Mouse (Mus musculus): ENCODE measurements at regions not wholly inside any gene's neighbourhood (a gene's known extent, or its start where the extent isn't known, plus 50 kb on each side); places are given as distances from the start of the nearest gene placed in this dataset.
A peak's percentile ranks its signal among the peaks of the same experiment; 100 is the strongest.

DNA sequence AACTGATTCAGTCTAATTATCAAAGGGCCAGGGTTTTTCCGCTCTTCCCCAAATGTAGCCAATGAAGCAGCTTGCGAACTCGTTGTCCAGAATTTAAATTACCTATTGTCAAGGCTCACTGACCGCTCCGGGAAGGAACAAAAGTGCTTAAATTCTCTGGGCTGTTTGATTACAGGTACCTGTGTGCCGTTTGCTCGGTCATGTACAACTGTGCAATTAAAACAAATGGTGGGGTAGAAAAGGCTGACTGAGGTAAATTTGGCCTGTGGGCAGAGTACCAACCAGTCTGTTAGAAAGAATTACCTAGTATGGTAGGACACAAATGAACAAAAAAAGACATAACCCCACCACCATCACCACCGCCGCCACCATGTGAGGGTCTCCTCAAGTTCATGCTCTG lies 66.0 kb upstream of the Clint1 start:
- Histone ChIP-seq H3K36me3 (ENCODE audit: control insufficient read depth, insufficient read depth, low read length) (no peaks in the 10 kb centered on the region), H3K27ac (replicated peaks; ENCODE audit: low read depth, low read length) (no peak overlapping the region), H3K4me1 (ENCODE audit: control insufficient read depth, insufficient read depth, low read length) (no peaks in the 10 kb centered on the region), H3K4me2 (ENCODE audit: low read depth, severe bottlenecking) (no peak overlapping the region), H3K9ac (ENCODE audit: low read length) (no peak overlapping the region), H3K9me3 (ENCODE audit: control insufficient read depth, low read length) (no peaks in the 10 kb centered on the region), H3K27me3 (ENCODE audit: control insufficient read depth, insufficient read depth, low read length) (no peaks in the 10 kb centered on the region), H3K4me3 (ENCODE audit: low read depth, low read length) (no peak overlapping the region)
- DNase-seq (ENCODE audit: low spot score), result no peak
- WGBS, result 90% methylated on average over 9 of the region's 9 CpGs
- ATAC-seq (ENCODE audit: insufficient number of reproducible peaks, low FRiP score, low TSS enrichment, low read depth), result no peak

DNA sequence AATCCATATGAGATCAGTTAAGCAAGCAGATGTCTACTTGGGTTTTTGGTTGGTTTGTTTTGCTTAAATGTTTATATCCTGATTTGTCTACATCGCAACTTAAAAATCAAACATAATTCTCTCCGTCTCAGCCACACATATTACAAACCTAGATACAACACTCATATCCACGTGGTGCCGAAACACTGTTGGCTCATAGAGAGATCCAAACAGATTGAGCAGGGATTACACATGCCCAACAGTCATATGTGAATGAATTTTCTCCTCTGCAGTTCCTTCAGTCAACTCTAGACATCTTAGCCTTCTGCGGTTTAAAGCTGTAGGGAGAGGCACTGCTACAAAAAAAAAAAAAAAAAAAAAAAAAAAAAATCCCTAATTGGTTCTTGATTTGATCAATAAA lies 64.4 kb upstream of the Clint1 start:
- Histone ChIP-seq H3K27ac (replicated peaks; ENCODE audit: low read depth, low read length) (no peak overlapping the region), H3K27me3 (ENCODE audit: control insufficient read depth, insufficient read depth, low read length) (no peaks in the 10 kb centered on the region), H3K9ac (ENCODE audit: low read length) (no peak overlapping the region), H3K36me3 (ENCODE audit: control insufficient read depth, insufficient read depth, low read length) (no peaks in the 10 kb centered on the region), H3K4me2 (ENCODE audit: low read depth, severe bottlenecking) (no peak overlapping the region), H3K9me3 (ENCODE audit: control insufficient read depth, low read length) (no peaks in the 10 kb centered on the region), H3K4me1 (ENCODE audit: control insufficient read depth, insufficient read depth, low read length) (no peaks in the 10 kb centered on the region), H3K4me3 (ENCODE audit: low read depth, low read length) (no peak overlapping the region)
- DNase-seq (ENCODE audit: low spot score) (no peak), ATAC-seq (ENCODE audit: insufficient number of reproducible peaks, low FRiP score, low TSS enrichment, low read depth) (no peak)
- 94% methylated on average over 5 of the region's 5 CpGs for WGBS

- Histone ChIP-seq H3K36me3 (ENCODE audit: control insufficient read depth, insufficient read depth, low read length) (no peaks in the 10 kb centered on the region), H3K27me3 (ENCODE audit: control insufficient read depth, insufficient read depth, low read length) (no peaks in the 10 kb centered on the region), H3K9ac (ENCODE audit: low read length) (no peak overlapping the region), H3K4me1 (ENCODE audit: control insufficient read depth, insufficient read depth, low read length) (no peaks in the 10 kb centered on the region), H3K4me2 (ENCODE audit: low read depth, severe bottlenecking) (no peak overlapping the region), H3K9me3 (ENCODE audit: control insufficient read depth, low read length) (no peaks in the 10 kb centered on the region), H3K4me3 (ENCODE audit: low read depth, low read length) (no peak overlapping the region), H3K27ac (replicated peaks; ENCODE audit: low read depth, low read length) (no peak overlapping the region)
- WGBS, result 98% methylated on average over 3 of the region's 3 CpGs
- DNase-seq (ENCODE audit: low spot score) (no peak), ATAC-seq (ENCODE audit: insufficient number of reproducible peaks, low FRiP score, low TSS enrichment, low read depth) (no peak)
These were observed 62.0 kb upstream of the Clint1 start for GRCm38 (mm10) chr11:45789886-45790285.

DNA sequence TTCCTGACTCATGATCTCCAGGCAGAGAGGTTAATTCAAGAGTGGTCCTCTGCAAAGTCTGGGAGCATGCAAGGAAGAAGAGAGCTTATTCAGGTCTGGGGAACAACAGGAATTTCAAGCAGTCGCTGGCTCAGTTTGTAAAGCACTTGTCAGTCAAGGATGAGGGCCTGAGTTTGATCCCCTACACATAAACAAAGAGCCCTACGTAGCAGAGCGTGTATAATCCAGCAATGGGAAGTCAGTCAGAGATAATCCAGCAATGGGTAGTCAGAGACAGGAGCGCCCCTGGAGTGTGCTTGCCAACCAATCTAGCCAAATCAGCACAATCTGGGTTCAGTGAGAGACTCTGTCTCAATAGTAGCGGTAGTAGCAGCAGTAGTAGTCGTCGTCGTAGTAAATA lies 61.3 kb upstream of the Clint1 start:
- Histone ChIP-seq H3K27ac (replicated peaks; ENCODE audit: low read depth, low read length) (no peak overlapping the region), H3K4me2 (ENCODE audit: low read depth, severe bottlenecking) (no peak overlapping the region), H3K9me3 (ENCODE audit: control insufficient read depth, low read length) (no peaks in the 10 kb centered on the region), H3K9ac (ENCODE audit: low read length) (no peak overlapping the region), H3K4me1 (ENCODE audit: control insufficient read depth, insufficient read depth, low read length) (no peaks in the 10 kb centered on the region; the same call in 1 of the 2 replicates), H3K36me3 (ENCODE audit: control insufficient read depth, insufficient read depth, low read length) (no peaks in the 10 kb centered on the region), H3K27me3 (ENCODE audit: control insufficient read depth, insufficient read depth, low read length) (no peaks in the 10 kb centered on the region), H3K4me3 (ENCODE audit: low read depth, low read length) (no peak overlapping the region)
- ATAC-seq (ENCODE audit: insufficient number of reproducible peaks, low FRiP score, low TSS enrichment, low read depth), result no peak
- DNase-seq (ENCODE audit: low spot score), result no peak
- 84% methylated on average over 8 of the region's 8 CpGs for WGBS

- H3K4me3 ChIP-seq (ENCODE audit: low read depth, low read length), result no peak overlapping the region
- H3K9me3 ChIP-seq (ENCODE audit: control insufficient read depth, low read length), result no peaks in the 10 kb centered on the region
- H3K9ac ChIP-seq (ENCODE audit: low read length), result no peak overlapping the region
- no peak overlapping the region for H3K27ac ChIP-seq (replicated peaks; ENCODE audit: low read depth, low read length)
- 90% methylated on average over 2 of the region's 2 CpGs for WGBS
- ATAC-seq (ENCODE audit: insufficient number of reproducible peaks, low FRiP score, low TSS enrichment, low read depth) (no peak), DNase-seq (ENCODE audit: low spot score) (no peak)
- no peaks in the 10 kb centered on the region; the same call in 1 of the 2 replicates for H3K4me1 ChIP-seq (ENCODE audit: control insufficient read depth, insufficient read depth, low read length)
- no peak overlapping the region for H3K4me2 ChIP-seq (ENCODE audit: low read depth, severe bottlenecking)
- no peaks in the 10 kb centered on the region for H3K36me3 ChIP-seq (ENCODE audit: control insufficient read depth, insufficient read depth, low read length)
- H3K27me3 ChIP-seq (ENCODE audit: control insufficient read depth, insufficient read depth, low read length), result no peaks in the 10 kb centered on the region
These were observed 60.2 kb upstream of the Clint1 start for GRCm38 (mm10) chr11:45791696-45792095.

DNA sequence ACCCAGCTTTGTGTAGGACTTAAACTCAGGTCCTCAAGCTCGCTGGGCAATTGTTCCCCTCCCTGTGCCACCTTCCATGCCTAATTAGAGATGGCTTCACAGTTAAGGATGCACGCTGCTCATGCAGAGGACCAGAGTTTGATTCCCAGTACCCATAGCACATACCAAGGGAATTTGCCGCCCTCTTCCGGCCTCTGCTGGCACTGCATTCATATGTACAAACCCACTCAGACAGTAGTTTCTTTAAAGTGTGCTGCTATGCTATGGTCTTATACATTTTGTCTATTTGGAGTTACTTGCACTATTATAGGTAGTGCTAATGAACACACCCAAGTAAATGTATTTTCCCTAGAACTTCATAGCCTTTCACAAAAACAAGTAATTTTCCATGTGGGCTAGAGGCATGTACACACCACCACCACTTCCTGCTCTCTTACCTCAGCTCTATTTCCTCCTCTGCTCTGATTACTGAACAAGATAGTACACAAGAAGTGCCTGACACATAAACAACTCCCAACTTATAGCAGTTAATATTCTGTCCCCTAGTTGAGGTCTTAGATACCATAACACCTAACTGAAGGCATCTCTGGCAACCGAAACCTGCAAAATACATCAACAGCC lies 57.4 kb upstream of the Clint1 start:
- Histone ChIP-seq H3K27me3 (ENCODE audit: control insufficient read depth, insufficient read depth, low read length) (no peaks in the 10 kb centered on the region), H3K36me3 (ENCODE audit: control insufficient read depth, insufficient read depth, low read length) (no peaks in the 10 kb centered on the region), H3K4me1 (ENCODE audit: control insufficient read depth, insufficient read depth, low read length) (peaks cover 6% of the 10 kb centered on the region), H3K27ac (replicated peaks; ENCODE audit: low read depth, low read length) (no peak overlapping the region), H3K9ac (ENCODE audit: low read length) (no peak overlapping the region), H3K4me3 (ENCODE audit: low read depth, low read length) (no peak overlapping the region), H3K9me3 (ENCODE audit: control insufficient read depth, low read length) (no peaks in the 10 kb centered on the region), H3K4me2 (ENCODE audit: low read depth, severe bottlenecking) (no peak overlapping the region)
- ATAC-seq (ENCODE audit: insufficient number of reproducible peaks, low FRiP score, low TSS enrichment, low read depth) (no peak), DNase-seq (ENCODE audit: low spot score) (no peak)
- 71% methylated on average over 5 of the region's 5 CpGs for WGBS

DNA sequence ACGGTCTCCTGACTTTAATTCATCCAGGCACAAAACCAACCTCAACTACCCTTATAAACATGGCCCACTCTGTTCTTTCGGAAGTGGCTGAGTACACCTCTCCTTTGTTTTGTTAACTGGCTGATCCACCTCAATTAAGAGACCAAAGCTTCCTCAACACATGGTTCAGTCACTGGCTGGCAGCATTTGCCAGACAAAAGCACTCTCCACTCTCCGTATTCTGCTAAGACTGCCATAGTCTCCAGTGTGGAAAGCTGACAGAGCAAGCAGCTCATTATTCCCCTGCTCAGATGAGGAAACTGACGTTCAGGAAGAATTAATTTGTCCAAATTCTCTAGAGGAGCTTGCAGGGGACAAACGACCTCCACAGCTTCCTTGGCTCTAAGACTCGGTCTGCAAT lies 56.5 kb upstream of the Clint1 start:
- ATAC-seq (ENCODE audit: insufficient number of reproducible peaks, low FRiP score, low TSS enrichment, low read depth) (no peak), DNase-seq (ENCODE audit: low spot score) (no peak)
- no peak overlapping the region for H3K4me2 ChIP-seq (ENCODE audit: low read depth, severe bottlenecking)
- H3K9me3 ChIP-seq (ENCODE audit: control insufficient read depth, low read length), result no peaks in the 10 kb centered on the region
- H3K4me1 ChIP-seq (ENCODE audit: control insufficient read depth, insufficient read depth, low read length), result peaks cover 6% of the 10 kb centered on the region
- no peaks in the 10 kb centered on the region for H3K27me3 ChIP-seq (ENCODE audit: control insufficient read depth, insufficient read depth, low read length)
- no peak overlapping the region for H3K27ac ChIP-seq (replicated peaks; ENCODE audit: low read depth, low read length)
- no peaks in the 10 kb centered on the region for H3K36me3 ChIP-seq (ENCODE audit: control insufficient read depth, insufficient read depth, low read length)
- no peak overlapping the region for H3K4me3 ChIP-seq (ENCODE audit: low read depth, low read length)
- no peak overlapping the region for H3K9ac ChIP-seq (ENCODE audit: low read length)
- WGBS, result 44% methylated on average over 6 of the region's 6 CpGs

DNA sequence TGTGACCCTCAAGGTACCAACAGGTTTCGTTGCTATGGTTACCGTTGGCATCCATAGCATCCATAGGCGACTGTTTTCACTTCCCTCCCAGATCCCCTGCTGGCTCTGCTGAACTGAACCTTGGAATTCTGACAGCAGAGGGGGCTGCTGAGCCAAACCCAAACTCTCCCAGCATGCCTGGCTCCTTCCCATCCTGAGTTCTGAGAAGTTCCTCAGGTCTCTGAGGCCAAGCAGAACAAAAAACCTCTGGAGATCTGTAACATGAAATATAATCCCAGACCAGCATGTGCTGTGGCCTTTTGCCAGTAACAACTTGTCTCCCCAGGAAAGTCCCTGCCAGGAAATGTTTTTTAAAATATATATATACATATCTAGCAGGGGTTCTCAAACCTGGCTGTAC lies 56.1 kb upstream of the Clint1 start:
- Histone ChIP-seq H3K36me3 (ENCODE audit: control insufficient read depth, insufficient read depth, low read length) (no peaks in the 10 kb centered on the region), H3K4me3 (ENCODE audit: low read depth, low read length) (no peak overlapping the region), H3K9me3 (ENCODE audit: control insufficient read depth, low read length) (no peaks in the 10 kb centered on the region), H3K9ac (ENCODE audit: low read length) (no peak overlapping the region), H3K4me2 (ENCODE audit: low read depth, severe bottlenecking) (no peak overlapping the region), H3K27ac (replicated peaks; ENCODE audit: low read depth, low read length) (no peak overlapping the region), H3K4me1 (ENCODE audit: control insufficient read depth, insufficient read depth, low read length) (peaks cover 6% of the 10 kb centered on the region), H3K27me3 (ENCODE audit: control insufficient read depth, insufficient read depth, low read length) (no peaks in the 10 kb centered on the region)
- peak; percentile 86 for DNase-seq (ENCODE audit: low spot score)
- no peak; the same call in 1 of the 2 replicates for ATAC-seq (ENCODE audit: insufficient number of reproducible peaks, low FRiP score, low TSS enrichment, low read depth)
- 15% methylated on average over 3 of the region's 3 CpGs for WGBS

DNA sequence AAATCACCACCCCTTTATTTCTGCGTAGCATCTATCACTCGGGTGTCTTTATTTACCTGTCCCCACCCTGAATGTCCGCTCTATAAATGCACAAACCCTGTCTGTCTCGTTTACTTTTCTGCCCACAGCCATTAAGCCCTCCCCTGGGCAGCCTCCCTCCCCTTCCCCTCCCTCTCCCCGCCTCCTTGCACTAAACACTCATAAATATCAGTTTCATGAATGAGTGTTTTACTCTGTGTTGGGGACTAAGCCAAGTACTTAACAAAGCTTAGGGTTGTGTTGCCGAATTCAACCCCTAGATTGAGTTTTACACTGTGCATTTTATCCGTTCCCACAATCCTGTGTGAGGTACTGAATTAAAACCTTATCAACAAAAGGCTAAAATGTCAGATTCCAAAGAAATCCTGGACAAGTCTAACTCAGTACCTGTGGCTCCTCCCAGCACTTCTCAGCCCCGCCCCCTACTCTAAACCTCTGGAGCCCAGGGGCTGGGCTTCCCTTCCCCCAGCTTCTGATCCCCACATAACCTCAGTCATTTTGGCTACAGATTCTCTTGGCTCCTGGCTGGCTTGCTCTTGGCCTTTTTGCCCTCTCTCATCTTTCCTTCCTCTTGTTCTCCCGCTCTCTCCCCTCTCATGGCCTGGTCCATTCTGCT lies 52.0 kb upstream of the Clint1 start:
- Histone ChIP-seq H3K4me3 (ENCODE audit: low read depth, low read length) (no peak overlapping the region), H3K4me2 (ENCODE audit: low read depth, severe bottlenecking) (peak overlapping the region; percentile 8; the same call in 1 of the 2 replicates), H3K36me3 (ENCODE audit: control insufficient read depth, insufficient read depth, low read length) (no peaks in the 10 kb centered on the region), H3K9ac (ENCODE audit: low read length) (no peak overlapping the region), H3K9me3 (ENCODE audit: control insufficient read depth, low read length) (no peaks in the 10 kb centered on the region), H3K4me1 (ENCODE audit: control insufficient read depth, insufficient read depth, low read length) (peaks cover 6% of the 10 kb centered on the region), H3K27me3 (ENCODE audit: control insufficient read depth, insufficient read depth, low read length) (no peaks in the 10 kb centered on the region), H3K27ac (replicated peaks; ENCODE audit: low read depth, low read length) (no peak overlapping the region)
- DNase-seq (ENCODE audit: low spot score), result peak; percentile 48
- ATAC-seq (ENCODE audit: insufficient number of reproducible peaks, low FRiP score, low TSS enrichment, low read depth), result peak; percentile 68
- WGBS, result 27% methylated on average over 9 of the region's 9 CpGs
